Mouse (Mus musculus) kidney, adult 2 months (tissue): ENCODE results near the gene Rab8b. TPM values are rescaled to one million over a fixed set of nuclear protein-coding genes. Genes with fewer than 3 reads are reported as not detected.
"Not testable (repeated sequence)": the region's sequence is repeated elsewhere in the genome, so short reads cannot be mapped to it uniquely, and the experiment has no call there.

Experiments
- DNase-seq: peaks from one replicate; pipeline ENCODE4 v3.0.0; 2021
- H3K27ac ChIP-seq: fragments of 200-500 bp; 2 replicates; pipeline ENCODE4 v1.5.1; 2012; ENCODE audit warnings: low read depth, low read length, control low read depth, inconsistent platforms; ENCODE audit not compliant: insufficient read depth
- H3K27me3 ChIP-seq: fragments of 200-500 bp; replicated peaks from 2 replicates; pipeline ENCODE4 v1.6.1; 2012; ENCODE audit warnings: mild to moderate bottlenecking, moderate library complexity, low read length, inconsistent platforms; ENCODE audit not compliant: control insufficient read depth, insufficient read depth
- H3K36me3 ChIP-seq: fragments of 200-500 bp; 2 replicates; pipeline ENCODE4 v1.6.1; 2012; ENCODE audit warnings: mild to moderate bottlenecking, moderate library complexity, low read length, inconsistent platforms; ENCODE audit not compliant: control insufficient read depth, insufficient read depth
- H3K4me1 ChIP-seq: fragments of 200-500 bp; 2 replicates; pipeline ENCODE4 v1.6.1; 2011; ENCODE audit warnings: low read length; ENCODE audit not compliant: control insufficient read depth, insufficient read depth
- H3K4me3 ChIP-seq: fragments of 200-500 bp; 2 replicates; pipeline ENCODE4 v1.5.1; 2011; ENCODE audit warnings: mild to moderate bottlenecking, low read depth, low read length, control low read depth; ENCODE audit not compliant: insufficient read depth
- CTCF ChIP-seq: fragments of 200-500 bp; conservative IDR thresholded peaks from 2 replicates; pipeline ENCODE4 v1.5.1; 2011; ENCODE audit warnings: low read depth, mild to moderate bottlenecking, control low read depth, low read length, moderate library complexity, mixed read lengths; ENCODE audit not compliant: insufficient read depth, insufficient read length
- POLR2A ChIP-seq: fragments of 200-500 bp; IDR thresholded peaks from one replicate; pipeline ENCODE4 v1.6.1; 2011; ENCODE audit warnings: low read depth, low read length, control low read depth
- WGBS: fragments of 180-500 bp; shearing (Covaris S2); methylation state at CpG from one replicate; pipeline ENCODE4 v1.1.7; 2018; 5-methylcytosine and 5-hydroxymethylcytosine counted together
- polyA plus RNA-seq: library from polyadenylated mRNA; depleted of rRNA; stranded (reverse); fragments of >200 nt; gene quantifications from 2 replicates; pipeline ENCODE4 v1.2.3, GENCODE M21; 2012

Rab8b gene
- polyA plus RNA-seq, 1 experiment: 8.1 TPM

- DNase-seq: no peak
- WGBS: 78% methylated on average over 8 of the region's 8 CpGs
- Histone ChIP-seq H3K27ac (no peak overlapping the region), H3K27me3 (no peaks in the 10 kb centered on the region), H3K36me3 (no peaks in the 10 kb centered on the region), H3K4me3 (no peak overlapping the region), H3K4me1 (peaks cover 11% of the 10 kb centered on the region)
- TF ChIP-seq CTCF (no peak), POLR2A (no peak)
These were observed 2.1 kb downstream of the Rab8b start for GRCm38 (mm10) chr9:66917216-66917891.

GRCm38 (mm10) chr9:66915869-66916785 lies 3.4 kb downstream of the Rab8b start:
- H3K4me3 ChIP-seq: no peak overlapping the region
- no peaks in the 10 kb centered on the region for H3K36me3 ChIP-seq
- H3K4me1 ChIP-seq: peaks cover 11% of the 10 kb centered on the region
- WGBS: 71% methylated on average over 9 of the region's 9 CpGs
- no peak overlapping the region for H3K27ac ChIP-seq
- no peak for TF ChIP-seq CTCF
- TF ChIP-seq POLR2A: no peak
- no peaks in the 10 kb centered on the region for H3K27me3 ChIP-seq
- DNase-seq: no peak

GRCm38 (mm10) chr9:66915401-66915800 lies 4.1 kb downstream of the Rab8b start:
- WGBS: 70% methylated on average over 5 of the region's 5 CpGs
- DNase-seq: peak; percentile 39
- Histone ChIP-seq H3K27me3 (no peaks in the 10 kb centered on the region), H3K27ac (peak overlapping the region; percentile 42; the same call in 1 of the 2 replicates), H3K4me1 (peaks cover 11% of the 10 kb centered on the region), H3K36me3 (no peaks in the 10 kb centered on the region), H3K4me3 (no peak overlapping the region)
- TF ChIP-seq CTCF (no peak), POLR2A (no peak)

- H3K36me3 ChIP-seq: no peaks in the 10 kb centered on the region
- no peak for DNase-seq
- peaks cover 11% of the 10 kb centered on the region for H3K4me1 ChIP-seq
- no peaks in the 10 kb centered on the region for H3K27me3 ChIP-seq
- TF ChIP-seq POLR2A: no peak
- TF ChIP-seq CTCF: no peak
- H3K27ac ChIP-seq: no peak overlapping the region
- WGBS: 93% methylated on average over 3 of the region's 3 CpGs
- no peak overlapping the region for H3K4me3 ChIP-seq
These were observed 4.9 kb downstream of the Rab8b start for GRCm38 (mm10) chr9:66914540-66914939.

- H3K27ac ChIP-seq, H3K4me3 ChIP-seq, H3K36me3 ChIP-seq, DNase-seq, H3K27me3 ChIP-seq: not testable (repeated sequence)
- peaks cover 11% of the 10 kb centered on the region for H3K4me1 ChIP-seq
- 67% methylated on average over 5 of the region's 5 CpGs for WGBS
These were observed 6.1 kb downstream of the Rab8b start for GRCm38 (mm10) chr9:66913254-66913934.

GRCm38 (mm10) chr9:66912304-66912703 lies 7.2 kb downstream of the Rab8b start:
- Histone ChIP-seq H3K27ac (no peak overlapping the region), H3K27me3 (no peaks in the 10 kb centered on the region), H3K4me1 (peaks cover 10% of the 10 kb centered on the region), H3K36me3 (no peaks in the 10 kb centered on the region), H3K4me3 (no peak overlapping the region)
- DNase-seq: no peak
- TF ChIP-seq CTCF (no peak), POLR2A (no peak)

- no peak for DNase-seq
- H3K4me1 ChIP-seq: peaks cover 7% of the 10 kb centered on the region; the same call in 1 of the 2 replicates
- 94% methylated on average over 5 of the region's 5 CpGs for WGBS
- no peaks in the 10 kb centered on the region for H3K36me3 ChIP-seq
- TF ChIP-seq CTCF (no peak), POLR2A (no peak)
- H3K27ac ChIP-seq: no peak overlapping the region
- H3K4me3 ChIP-seq: no peak overlapping the region
- no peaks in the 10 kb centered on the region for H3K27me3 ChIP-seq
These were observed 8.8 kb downstream of the Rab8b start for GRCm38 (mm10) chr9:66910677-66911076.
